Mouse (Mus musculus) left cerebral cortex, adult 18-20 months (tissue): ENCODE measurements around the gene Olfr575. TPM values are rescaled to one million over a fixed set of nuclear protein-coding genes. Genes with fewer than 3 reads are reported as not detected.

Source experiments
- DNase-seq, 2 experiments: peaks; one replicate each; pipeline ENCODE4 v3.0.0; 2021 to 2022; ENCODE audit warnings: low spot score in 2 of 2, mixed read lengths in 1 of 2
- long read RNA-seq, 2 experiments: library from polyadenylated mRNA; stranded (forward); transcript quantifications; one replicate each; pipeline ENCODE4 v2.0.0; 2021
- total RNA-seq, 2 experiments: library from RNA; stranded (reverse); gene quantifications; 2 replicates each; pipeline ENCODE4 v1.2.3; 2021

The Olfr575 gene
- total RNA-seq: not detected
- long read RNA-seq, experiment 1: 0 reads
- long read RNA-seq, experiment 2: 0 reads

- DNase-seq: no peak
These were observed at the start of gene Olfr575 for GRCm38 (mm10) chr7:102958593-102958992. TSS of gene Olfr575 (minus strand) at chr7:102958775.

GRCm38 (mm10) chr7:102989224-102989623 is 30.6 kb upstream of the Olfr575 start, which contains the start of gene Olfr578:
TSS of gene Olfr578 (minus strand) at chr7:102989324.
- DNase-seq: no peak

DNA sequence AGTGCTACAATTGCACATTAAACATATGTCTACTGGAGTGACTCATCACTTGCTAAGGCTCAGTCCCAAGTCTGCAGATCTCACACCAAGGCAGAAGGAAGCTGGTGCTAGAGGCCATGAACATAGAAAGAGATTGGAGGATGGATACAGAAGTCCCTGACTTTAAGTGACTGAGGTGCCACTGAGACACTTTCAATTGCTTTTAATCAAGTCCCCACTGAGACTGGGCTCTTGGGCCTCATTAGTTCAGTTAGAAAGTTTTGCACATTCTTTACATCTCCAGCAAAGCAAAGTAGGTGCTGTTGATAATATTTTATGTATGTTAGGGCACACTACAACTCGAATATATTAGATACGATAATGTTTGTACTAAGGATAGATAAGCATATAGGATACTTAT is 17.3 kb upstream of the Olfr575 start, which contains the start of gene Olfr577:
Gene Olfr577, minus strand, starts transcription at position 101 of the 400 bp plus-strand sequence.
- DNase-seq: no peak

DNA sequence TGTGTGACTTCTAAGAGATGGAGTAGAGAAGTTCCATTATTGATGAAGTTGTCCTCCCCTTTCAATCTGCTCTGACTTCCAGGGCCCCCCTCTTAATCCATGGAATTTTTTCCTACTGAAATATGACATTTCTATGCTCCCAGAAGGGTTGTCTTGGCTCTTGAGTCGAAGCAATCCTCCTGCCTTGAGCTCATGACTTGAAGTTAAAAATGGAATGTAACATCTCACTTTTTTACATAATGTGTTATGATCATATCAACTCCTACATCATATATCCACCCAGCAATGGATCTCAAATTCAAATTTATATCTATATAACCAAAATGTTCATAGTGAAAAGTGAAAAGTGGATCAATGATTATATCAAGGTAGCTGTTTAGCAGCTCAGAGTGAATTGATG is 15.8 kb upstream of the Olfr575 start:
- DNase-seq: no peak

DNA sequence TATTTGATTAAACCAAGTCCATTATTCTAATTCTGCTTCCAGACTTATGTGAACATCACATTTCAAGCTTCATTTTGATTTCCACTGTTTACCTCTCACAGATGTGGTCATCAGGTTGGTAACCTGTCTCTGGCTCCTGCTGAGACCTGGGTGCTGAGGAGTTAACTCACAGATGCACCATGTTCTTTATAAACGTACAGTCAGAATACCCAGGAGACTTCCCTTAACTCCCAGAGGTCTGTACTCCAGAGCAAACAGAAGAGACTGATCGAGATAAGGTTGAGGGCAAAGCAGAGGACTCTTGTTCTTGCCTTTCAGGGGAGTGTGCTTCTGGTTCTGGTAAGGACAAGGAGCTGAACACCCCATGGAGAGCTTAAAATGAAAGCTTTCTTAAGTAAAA is 3.8 kb upstream of the Olfr575 start, which contains the start of gene Olfr576:
Gene Olfr576, plus strand, starts transcription at position 301 of the 400 bp plus-strand sequence.
- DNase-seq: no peak

GRCm38 (mm10) chr7:102958137-102958536 is 438 bp downstream of the Olfr575 start:
- no peak for DNase-seq

DNA sequence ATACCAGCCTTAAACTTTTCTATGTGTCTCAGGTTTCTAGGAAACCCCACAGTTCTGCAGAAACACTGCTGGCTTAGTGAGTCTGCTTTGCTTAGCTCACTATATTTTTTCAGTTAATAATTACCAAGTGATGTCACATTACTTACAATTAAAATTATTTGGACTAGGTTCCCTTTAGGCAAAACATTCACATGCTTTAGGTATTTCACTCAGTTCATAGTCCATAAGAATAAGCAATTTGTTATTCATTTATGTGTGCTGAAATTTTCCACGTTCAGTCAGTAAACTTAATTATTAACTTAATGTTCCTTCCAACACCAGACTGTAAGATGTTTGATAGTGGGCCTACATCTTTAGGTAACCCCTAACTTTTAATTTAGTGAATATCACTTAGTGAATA is 7.8 kb downstream of the Olfr575 start:
- no peak for DNase-seq

DNA sequence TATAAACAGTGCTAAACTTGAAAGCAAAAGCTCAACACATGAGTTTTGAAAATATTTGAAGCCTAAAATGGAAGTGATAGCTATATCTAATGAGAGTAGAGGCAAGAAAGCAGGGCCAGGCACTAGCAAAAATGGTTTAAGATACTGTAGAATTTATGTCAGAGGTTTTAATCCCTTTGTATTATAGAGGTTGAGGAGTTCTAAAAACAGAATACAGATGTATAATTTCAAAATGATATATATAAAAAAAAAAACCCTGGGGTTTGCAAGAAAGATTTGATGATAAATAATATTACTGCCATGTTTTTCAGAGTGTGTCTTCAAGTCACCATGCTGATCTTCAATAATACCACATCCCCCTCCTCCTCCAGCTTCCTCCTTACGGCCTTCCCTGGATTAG is 10.4 kb downstream of the Olfr575 start, which contains the start of gene Olfr574:
Gene Olfr574, plus strand, starts transcription at position 301 of the 400 bp plus-strand sequence.
- no peak for DNase-seq

DNA sequence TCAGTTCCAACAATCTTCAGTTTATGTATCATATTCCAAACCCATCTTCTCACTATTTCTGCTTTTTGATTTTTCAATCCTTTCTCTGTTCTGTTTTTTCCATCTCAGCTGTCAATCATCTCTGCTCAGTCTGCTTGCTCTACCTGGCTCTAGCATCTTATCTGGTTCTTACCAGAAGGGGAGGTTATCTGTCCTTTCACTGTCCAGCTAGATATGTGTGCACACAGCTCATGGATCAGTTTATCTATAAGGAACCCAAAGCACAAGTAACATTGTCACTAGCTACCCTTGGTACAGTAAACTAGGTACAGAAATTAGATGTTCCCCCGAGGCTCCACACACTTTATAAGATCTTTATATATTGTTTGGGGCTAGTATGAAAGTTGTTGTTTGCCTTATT is 15.2 kb downstream of the Olfr575 start:
- DNase-seq: no peak

GRCm38 (mm10) chr7:102942475-102942874 is 16.1 kb downstream of the Olfr575 start, which contains the start of gene Olfr573-ps1:
TSS of gene Olfr573-ps1 (minus strand) at chr7:102942575.
- DNase-seq: no peak

DNA sequence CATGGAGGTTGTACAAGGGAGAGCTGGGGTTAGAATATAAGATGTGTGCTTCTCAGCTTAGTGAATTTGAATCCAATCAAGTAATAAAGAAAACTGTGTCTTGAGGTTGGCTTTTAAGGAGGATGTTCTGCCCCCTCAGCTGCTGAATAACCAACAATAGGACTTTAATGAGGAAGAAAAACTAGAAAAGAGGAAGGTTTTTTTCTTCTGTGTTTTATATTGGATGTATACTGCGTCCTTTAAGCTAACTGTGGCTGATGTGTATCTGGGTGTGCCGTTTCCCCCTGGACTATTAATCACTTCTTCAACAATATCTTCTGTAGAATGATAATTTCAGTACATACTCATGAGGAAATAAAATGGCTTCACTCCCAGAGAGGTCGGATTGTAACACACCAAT is 31.5 kb downstream of the Olfr575 start:
- no peak for DNase-seq

GRCm38 (mm10) chr7:102924109-102924508 is 34.5 kb downstream of the Olfr575 start, which contains the start of gene Olfr572:
TSS of gene Olfr572 (plus strand) at chr7:102924409.
- DNase-seq: no peak

GRCm38 (mm10) chr7:102919632-102920031 is 38.9 kb downstream of the Olfr575 start:
- DNase-seq: peak in 1 of 2 experiments; percentile 40

DNA sequence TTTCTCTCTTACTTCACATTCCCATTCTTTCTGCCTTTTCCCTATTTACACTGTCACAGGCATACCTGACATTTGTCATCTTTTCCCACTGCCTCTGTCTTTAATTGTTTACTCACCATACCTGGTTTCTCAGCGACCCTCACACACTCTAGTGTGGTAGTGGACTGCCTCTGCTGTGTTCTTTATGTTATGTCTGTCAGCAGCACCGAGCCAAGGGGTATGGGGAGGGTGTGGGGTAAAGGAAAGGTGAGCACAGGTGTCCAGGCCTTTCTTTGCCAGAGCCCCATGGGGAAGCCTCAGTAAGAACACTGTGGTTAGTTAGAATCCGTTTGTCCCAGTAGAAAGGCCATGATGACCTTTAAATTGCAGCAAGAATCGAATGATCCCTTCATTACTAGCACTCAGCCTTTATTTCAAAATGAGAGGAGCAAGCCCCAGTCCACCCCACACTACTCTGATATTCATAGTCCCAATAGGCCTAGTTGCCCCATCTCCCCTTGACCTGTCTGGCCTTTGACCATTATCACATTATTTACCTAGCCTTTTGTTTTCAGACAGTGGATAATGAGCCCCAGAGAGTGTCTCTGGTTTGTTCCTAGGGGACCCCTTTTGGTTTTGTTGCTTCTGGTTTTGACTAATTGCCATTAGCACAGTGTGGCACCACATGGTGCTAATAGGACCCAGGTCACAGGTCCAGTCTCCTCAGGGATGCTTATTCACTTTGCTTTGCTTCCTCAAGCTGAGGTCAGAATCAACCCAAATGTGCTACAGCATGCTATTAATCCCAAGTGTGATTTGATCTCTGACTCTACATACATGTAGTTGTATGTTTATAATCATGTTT is 41.3 kb downstream of the Olfr575 start, which contains the start of gene Olfr571:
Gene Olfr571, minus strand, starts transcription at position 505 of the 844 bp plus-strand sequence.
- DNase-seq: no peak

DNA sequence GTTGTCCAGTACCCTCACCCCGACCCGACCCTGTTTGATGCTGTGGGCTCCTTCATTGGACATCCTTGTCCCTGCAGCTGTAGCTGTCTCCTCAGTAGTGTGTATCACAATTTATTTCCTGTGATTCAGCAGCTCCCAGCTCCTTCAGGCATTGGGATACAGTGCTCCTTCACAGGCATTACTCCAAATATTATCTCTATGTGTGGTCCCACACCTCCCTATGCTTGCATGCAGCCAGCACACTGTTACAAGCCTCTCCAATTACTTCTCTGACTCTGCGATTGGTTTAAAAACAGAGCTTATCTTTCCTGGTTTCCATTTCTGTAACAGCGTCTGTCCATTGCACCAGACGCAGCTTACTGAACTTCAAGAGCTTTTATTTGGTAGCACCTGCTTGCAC is 42.2 kb downstream of the Olfr575 start:
- no peak for DNase-seq

- no peak for DNase-seq
These were observed 43.3 kb downstream of the Olfr575 start for GRCm38 (mm10) chr7:102915261-102915660.

Other genes starting within 250 kb of the Olfr575 start
- gene Olfr33, start 239.7 kb downstream of the Olfr575 start, total RNA-seq: not detected
- not detected for gene Olfr559, start 231.3 kb downstream of the Olfr575 start, total RNA-seq
- gene Olfr560, start 199.4 kb downstream of the Olfr575 start, total RNA-seq: under 1 TPM; 0.16 to 0.49 TPM
- under 1 TPM; 0.59 to 0.65 TPM for gene Olfr78, start 199.3 kb downstream of the Olfr575 start, total RNA-seq
- gene Olfr561, start 187.6 kb downstream of the Olfr575 start, total RNA-seq: not detected
- not detected for gene Olfr564, start 155.3 kb downstream of the Olfr575 start, total RNA-seq
- gene Olfr566, start 100.0 kb downstream of the Olfr575 start, total RNA-seq: not detected
- not detected for gene Olfr568, start 81.7 kb downstream of the Olfr575 start, total RNA-seq
- not detected for gene Olfr569, start 67.9 kb downstream of the Olfr575 start, total RNA-seq
- not detected for gene Olfr570, start 64.2 kb downstream of the Olfr575 start, total RNA-seq
- gene Olfr571, start 41.2 kb downstream of the Olfr575 start, total RNA-seq: not detected
- not detected for gene Olfr572, start 34.4 kb downstream of the Olfr575 start, total RNA-seq
- gene Olfr573-ps1, start 16.2 kb downstream of the Olfr575 start, total RNA-seq: not detected
- not detected for gene Olfr574, start 10.3 kb downstream of the Olfr575 start, total RNA-seq
- gene Olfr576, start 3.9 kb upstream of the Olfr575 start, total RNA-seq: not detected
- gene Olfr577, start 17.2 kb upstream of the Olfr575 start, total RNA-seq: not detected
- not detected for gene Olfr578, start 30.5 kb upstream of the Olfr575 start, total RNA-seq
- gene Olfr582, start 79.2 kb upstream of the Olfr575 start, total RNA-seq: not detected
- gene Olfr583, start 92.5 kb upstream of the Olfr575 start, total RNA-seq: not detected
- not detected for gene Olfr584, start 123.1 kb upstream of the Olfr575 start, total RNA-seq
- not detected for gene Olfr585, start 138.9 kb upstream of the Olfr575 start, total RNA-seq
- not detected for gene Olfr586, start 166.9 kb upstream of the Olfr575 start, total RNA-seq
- not detected for gene Olfr588-ps1, start 182.1 kb upstream of the Olfr575 start, total RNA-seq
- gene Olfr589, start 197.6 kb upstream of the Olfr575 start, total RNA-seq: not detected
- not detected for gene Olfr591, start 219.6 kb upstream of the Olfr575 start, total RNA-seq
- not detected for gene Olfr592, start 226.0 kb upstream of the Olfr575 start, total RNA-seq